ENCODE assay signal across 8 mouse cellular contexts in the genomic region with DNA sequence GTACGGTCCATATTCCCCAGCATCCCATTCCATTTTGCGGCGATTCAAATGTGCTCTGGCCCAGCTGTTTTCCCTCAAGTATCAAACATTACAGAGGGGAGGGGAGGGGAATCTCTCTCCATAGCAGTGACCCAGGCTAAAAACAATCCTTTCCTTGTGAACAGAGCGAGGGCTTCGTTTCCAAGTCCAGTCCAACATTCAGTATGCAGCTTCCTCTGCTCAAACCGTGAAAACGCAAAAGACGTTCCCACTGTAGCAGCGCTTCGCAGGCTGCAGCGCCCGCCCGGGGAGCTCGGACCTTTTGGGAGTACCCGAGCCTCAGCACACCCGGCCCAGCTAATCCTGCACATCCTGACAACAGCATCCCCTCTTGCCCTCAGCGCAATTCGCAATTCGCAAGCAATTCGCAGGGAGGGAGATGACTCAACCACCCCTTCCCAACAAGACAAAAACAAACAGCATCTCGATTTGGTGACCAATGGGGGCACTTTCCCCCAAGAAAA.
DNase-seq lines count a peak whose midpoint lies in the region; ATAC-seq and TF ChIP-seq lines count a peak whose summit lies in the region.

No protein-coding gene starts in this region.

- peak overlapping the region; percentile 56 for H3K27ac ChIP-seq in testis, adult 2 months (ENCODE audit: control insufficient read depth, insufficient read depth, low read depth, low read length)
- H3K27ac ChIP-seq in stomach, embryonic 16.5 days (ENCODE audit: low read length): peak overlapping the region; percentile 96

- H3K4me2 ChIP-seq in stomach, embryonic 16.5 days (ENCODE audit: low read depth, low read length): peak overlapping the region; percentile 39

- no peak for DNase-seq in frontal cortex, postnatal 36 days (ENCODE audit: low spot score in 2 of 2)
- no peak for DNase-seq in testis, postnatal 14 days (ENCODE audit: low spot score)
- peak; percentile 55 to 66 for DNase-seq in kidney, postnatal 4 days
- no peak for DNase-seq in left cerebral cortex, postnatal 4 days
- DNase-seq in MN1 (ENCODE audit: low spot score): no peak

- TF ChIP-seq CTCF in testis, adult 2 months (IDR thresholded peaks at IDR 0.05; ENCODE audit: control insufficient read depth, insufficient read depth, insufficient replicate concordance, low read depth, low read length): no peak

- no peaks in the 10 kb centered on the region for H3K9me3 ChIP-seq in stomach, embryonic 16.5 days (replicated peaks; ENCODE audit: control insufficient read depth, low read length)

- H3K4me1 ChIP-seq in testis, adult 2 months (ENCODE audit: control insufficient read depth, insufficient read depth, low read length): no peaks in the 10 kb centered on the region; the same call in 1 of the 2 replicates
- H3K4me1 ChIP-seq in stomach, embryonic 16.5 days (ENCODE audit: control insufficient read depth, insufficient read depth, low read length): peaks cover 28% of the 10 kb centered on the region

- intact Hi-C loops in left cerebral cortex, postnatal 4 days (cut with DNase I): no loop called here

- H3K36me3 ChIP-seq in testis, adult 2 months (ENCODE audit: control insufficient read depth, insufficient read depth, low read length): no peaks in the 10 kb centered on the region
- H3K36me3 ChIP-seq in stomach, embryonic 16.5 days (ENCODE audit: control insufficient read depth, insufficient read depth, low read length): no peaks in the 10 kb centered on the region

- TF ChIP-seq POLR2A in testis, adult 2 months (IDR thresholded peaks at IDR 0.05; ENCODE audit: control insufficient read depth, low read depth, low read length): no peak

- peak overlapping the region; percentile 43 for H3K9ac ChIP-seq in stomach, embryonic 16.5 days (ENCODE audit: low read length)

- no peak overlapping the region for H3K4me3 ChIP-seq in testis, adult 2 months (ENCODE audit: control insufficient read depth, low read depth, low read length)
- peak overlapping the region; percentile 21 for H3K4me3 ChIP-seq in stomach, embryonic 16.5 days (replicated peaks; ENCODE audit: low read length)

- 37% methylated on average over 21 of the region's 21 CpGs for WGBS in stomach, embryonic 16.5 days

- ATAC-seq in frontal cortex, adult (ENCODE audit: low TSS enrichment): peak; percentile 14; the same call in 1 of the 2 replicates
- peak; percentile 76 for ATAC-seq in stomach, embryonic 16.5 days (ENCODE audit: insufficient read depth, low FRiP score)

- no peaks in the 10 kb centered on the region for H3K27me3 ChIP-seq in testis, adult 2 months (ENCODE audit: control insufficient read depth, insufficient read depth, low read length)
- H3K27me3 ChIP-seq in stomach, embryonic 16.5 days (ENCODE audit: control insufficient read depth, insufficient read depth, low read length): no peaks in the 10 kb centered on the region

Comparison
In these comparisons a context has a peak if more than half of its experiments do, and no peak if none do; other contexts are left out.
1. DNase-seq: peak in kidney, postnatal 4 days (2 of 2); none in frontal cortex, postnatal 36 days (0 of 2), testis, postnatal 14 days (single experiment), left cerebral cortex, postnatal 4 days (single experiment) and MN1 (single experiment).